Mouse (Mus musculus) midbrain, embryonic 10.5 days (tissue): ENCODE measurements at regions not wholly inside any gene's neighbourhood (a gene's known extent, or its start where the extent isn't known, plus 50 kb on each side); places are given as distances from the start of the nearest gene placed in this dataset.
A peak's percentile ranks its signal among the peaks of the same experiment; 100 is the strongest.
"Not testable (repeated sequence)": the region's sequence is repeated elsewhere in the genome, so short reads cannot be mapped to it uniquely, and the experiment has no call there.

Experiments used
- DNase-seq: peaks from one replicate; pipeline ENCODE4 v3.0.0-alpha.2; 2017; ENCODE audit warnings: low spot score
- H3K27ac ChIP-seq: fragments of 300-500 bp; sonication (generic); replicated peaks from 2 replicates; pipeline ENCODE4 v1.5.1; 2016; ENCODE audit warnings: mild to moderate bottlenecking
- H3K27me3 ChIP-seq: fragments of 300-500 bp; sonication (generic); 2 replicates; pipeline ENCODE4 v1.6.1; 2016; ENCODE audit warnings: low read depth, mild to moderate bottlenecking; ENCODE audit not compliant: poor library complexity, severe bottlenecking
- H3K36me3 ChIP-seq: fragments of 300-500 bp; sonication (generic); 2 replicates; pipeline ENCODE4 v1.6.1; 2016; ENCODE audit warnings: mild to moderate bottlenecking, moderate library complexity
- H3K4me1 ChIP-seq: fragments of 300-500 bp; sonication (generic); 2 replicates; pipeline ENCODE4 v1.6.1; 2016
- H3K4me3 ChIP-seq: fragments of 300-500 bp; sonication (generic); 2 replicates; pipeline ENCODE4 v1.5.1; 2016; ENCODE audit warnings: mild to moderate bottlenecking, moderate library complexity
- H3K9me3 ChIP-seq: fragments of 300-500 bp; sonication (generic); replicated peaks from 2 replicates; pipeline ENCODE4 v1.6.1; 2016; ENCODE audit warnings: mild to moderate bottlenecking
- WGBS: fragments of 180-500 bp; shearing (Covaris S2); methylation state at CpG from one replicate; pipeline ENCODE4 v1.1.7; 2016; 5-methylcytosine and 5-hydroxymethylcytosine counted together

DNA sequence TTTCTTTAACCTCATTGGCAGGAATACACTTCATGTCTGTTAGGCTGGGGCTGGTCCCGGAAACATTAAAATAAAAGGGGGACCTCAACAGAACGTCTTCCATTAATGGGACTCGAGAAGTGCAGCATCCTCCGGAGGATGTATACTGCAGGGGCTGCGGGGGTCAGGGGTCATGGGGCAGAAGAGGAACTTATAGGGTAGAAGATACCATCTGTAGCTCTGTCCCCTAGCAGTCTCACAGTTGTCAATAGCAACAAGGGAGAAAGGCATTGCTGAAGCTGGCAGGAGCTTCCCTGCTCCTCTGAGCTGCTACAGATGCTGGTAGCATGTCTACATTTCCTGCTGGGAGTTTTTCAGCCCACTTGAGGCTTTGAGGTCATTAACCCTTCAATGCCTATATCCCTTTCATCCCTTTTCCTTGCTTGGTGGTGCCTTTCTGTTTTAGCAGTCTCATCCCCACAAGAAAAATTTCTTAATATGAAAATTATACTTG, 198.1 kb downstream of the Alg10b start:
- Histone ChIP-seq H3K4me3 (no peak overlapping the region), H3K36me3 (no peaks in the 10 kb centered on the region), H3K4me1 (peaks cover 23% of the 10 kb centered on the region), H3K9me3 (no peaks in the 10 kb centered on the region), H3K27ac (0 out of 2 replicates have a peak overlapping the region, but pooled peaks have one; percentile 33), H3K27me3 (no peaks in the 10 kb centered on the region)
- 18% methylated on average over 5 of the region's 5 CpGs for WGBS
- DNase-seq = peak; percentile 47

DNA sequence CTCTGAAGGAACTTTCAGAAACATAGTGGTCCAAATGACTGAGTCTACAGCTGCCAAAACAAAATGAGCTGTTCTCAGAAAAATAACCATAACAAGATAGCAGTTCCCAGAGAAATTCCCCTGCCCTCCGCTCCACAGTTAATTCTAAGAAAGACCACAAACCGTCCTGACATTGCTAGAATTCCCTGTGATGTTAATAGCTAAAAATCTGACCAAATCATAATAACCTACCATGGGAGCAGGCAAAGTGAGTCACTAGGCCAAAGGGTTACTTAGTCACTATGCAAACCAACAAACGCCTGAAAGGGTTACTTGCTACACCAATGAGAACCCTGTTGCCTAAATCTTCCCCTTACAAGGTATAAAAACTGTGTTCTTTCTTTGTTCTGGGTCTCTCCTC, 206.9 kb downstream of the Alg10b start:
- H3K9me3 ChIP-seq, H3K27ac ChIP-seq, H3K4me3 ChIP-seq, H3K4me1 ChIP-seq, H3K36me3 ChIP-seq, H3K27me3 ChIP-seq, DNase-seq: not testable (repeated sequence)
- 88% methylated on average over 3 of the region's 3 CpGs for WGBS

GRCm38 (mm10) chr15:90432154-90432553, 208.0 kb downstream of the Alg10b start:
- Histone ChIP-seq H3K4me1 (peaks cover 12% of the 10 kb centered on the region), H3K27ac (no peak overlapping the region), H3K9me3 (no peaks in the 10 kb centered on the region), H3K4me3 (no peak overlapping the region), H3K27me3 (no peaks in the 10 kb centered on the region), H3K36me3 (no peaks in the 10 kb centered on the region)
- 79% methylated on average over 2 of the region's 2 CpGs for WGBS
- no peak for DNase-seq

- no peaks in the 10 kb centered on the region for H3K27me3 ChIP-seq
- no peaks in the 10 kb centered on the region for H3K36me3 ChIP-seq
- 63% methylated on average over 5 of the region's 5 CpGs for WGBS
- no peak overlapping the region for H3K4me3 ChIP-seq
- no peaks in the 10 kb centered on the region for H3K9me3 ChIP-seq
- peaks cover 14% of the 10 kb centered on the region for H3K4me1 ChIP-seq
- H3K27ac ChIP-seq = no peak overlapping the region
- DNase-seq = no peak
Measured at GRCm38 (mm10) chr15:90435286-90435685, 211.2 kb downstream of the Alg10b start.
